Mouse (Mus musculus) megakaryocyte, embryonic 14.5 days (primary cell): ENCODE measurements around the gene Kctd21.

ENCODE experiments used
- FLI1 ChIP-seq: IDR thresholded peaks from 2 replicates; pipeline ENCODE4 v1.6.1; 2012; ENCODE audit warnings: low read length, inconsistent platforms, mixed read lengths
- GATA1 ChIP-seq: IDR thresholded peaks from 3 replicates; pipeline ENCODE4 v1.6.1; 2012; ENCODE audit warnings: mixed read lengths, low read length, inconsistent platforms, borderline replicate concordance

DNA sequence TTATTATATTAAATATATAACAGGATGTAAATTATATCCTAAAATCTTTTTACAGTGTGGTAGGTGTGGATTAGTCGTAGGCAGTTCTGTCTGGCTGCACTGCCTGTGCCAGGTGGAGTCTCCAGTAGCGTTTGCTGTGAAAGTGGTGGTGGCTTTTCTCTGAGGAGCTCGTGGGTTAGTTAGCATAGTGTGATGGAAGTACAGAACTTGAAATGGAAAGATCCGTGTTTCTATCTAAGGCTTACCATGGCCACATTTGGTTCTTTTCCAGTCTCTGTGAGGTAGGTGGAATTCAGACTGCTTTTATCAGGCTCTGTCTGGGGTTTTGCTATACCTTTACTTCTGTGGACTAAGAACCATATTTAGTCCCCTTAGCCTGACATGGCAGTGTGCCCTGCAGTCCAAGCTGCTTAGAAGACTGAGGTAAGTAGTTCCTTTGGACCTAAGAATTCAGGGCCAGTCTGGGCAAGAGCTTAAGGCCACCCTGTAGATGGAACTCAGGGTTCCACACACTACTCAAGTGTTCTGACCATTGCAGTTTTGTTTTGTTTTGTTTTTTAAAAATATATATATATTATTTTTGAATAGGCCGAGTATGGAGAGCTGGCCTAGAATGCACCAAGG lies 48.5 kb downstream of the Kctd21 start:
- TF ChIP-seq GATA1 (no peak), FLI1 (no peak)
